Mouse (Mus musculus) gastrocnemius, postnatal 36 days (tissue): ENCODE results near the gene Tbkbp1. TPM values are rescaled to one million over a fixed set of nuclear protein-coding genes. Genes with fewer than 3 reads are reported as not detected.

ENCODE experiments used
- DNase-seq, 2 experiments: peaks; one replicate each; pipeline ENCODE4 v3.0.0; 2022
- intact Hi-C: fragments of 180-260 bp; cut with DNase I; formaldehyde crosslinking; loops from one replicate; pipeline ENCODE4 v1.15.1; 2025
- microRNA-seq, 2 experiments: library from miRNA; unstranded; fragments of <30 nt; microRNA quantifications; one replicate each; pipeline ENCODE4 v1.2.0; 2021
- total RNA-seq, 2 experiments: library from RNA; stranded (reverse); gene quantifications; 2 replicates each; pipeline ENCODE4 v1.2.3; 2021

Tbkbp1 gene
- total RNA-seq, 2 experiments from 2014 or later: 5.9 to 6.6 TPM

DNA sequence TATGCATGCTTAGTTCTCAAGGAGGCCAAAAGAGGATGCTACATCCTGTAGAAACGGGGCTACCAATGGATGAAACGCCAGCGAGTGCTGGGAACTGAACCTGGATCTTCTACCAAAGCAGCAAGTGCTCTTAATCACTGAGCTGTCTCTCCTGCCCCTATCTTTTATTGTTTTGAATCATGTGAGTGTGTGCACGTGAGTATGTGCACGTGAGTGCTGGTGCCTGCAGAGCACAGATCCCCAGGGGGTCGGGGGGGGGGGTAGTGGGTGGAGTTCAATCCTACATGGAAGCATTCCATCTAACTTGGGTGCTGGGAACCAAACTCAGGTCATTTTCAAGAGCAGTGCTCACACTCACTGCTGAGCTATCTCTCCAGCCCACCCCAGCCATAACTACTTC, 64.9 kb downstream of the Tbkbp1 start:
- intact Hi-C loops: no loop called here

More for the DNA sequence above, 64.9 kb downstream of the Tbkbp1 start:
- no peak for DNase-seq

Small RNA genes lying within 50 kb of the gene (microRNA-seq; reads per million reads assigned to microRNA genes)
- 0 reads per million in 2 experiments for gene Mir7235

Other genes with a start within 250 kb of the Tbkbp1 start
- gene Cdk5rap3, start 235.0 kb downstream of the Tbkbp1 start, total RNA-seq: 10 to 100 TPM; 21.0 to 25.3 TPM
- gene Prr15l, start 223.4 kb downstream of the Tbkbp1 start, total RNA-seq: not detected
- gene Pnpo, start 207.5 kb downstream of the Tbkbp1 start, total RNA-seq: 1 to 10 TPM; 6.6 to 7.5 TPM
- 10 to 100 TPM in 1 of 2 experiments, 1 to 10 TPM in 1; 8.6 to 12.5 TPM for gene Sp2, start 168.5 kb downstream of the Tbkbp1 start, total RNA-seq
- not detected for gene Sp6, start 138.1 kb downstream of the Tbkbp1 start, total RNA-seq
- 1 to 10 TPM; 9.6 to 9.8 TPM for gene Scrn2, start 121.6 kb downstream of the Tbkbp1 start, total RNA-seq
- under 1 TPM in 1 of 2 experiments, not detected in 1; 0.20 TPM for gene Lrrc46, start 110.1 kb downstream of the Tbkbp1 start, total RNA-seq
- gene Mrpl10, start 109.9 kb downstream of the Tbkbp1 start, total RNA-seq: 10 to 100 TPM; 40.8 to 45.5 TPM
- gene Osbpl7, start 100.9 kb downstream of the Tbkbp1 start, total RNA-seq: 1 to 10 TPM; 2.6 to 2.9 TPM
- gene Tbx21, start 36.2 kb downstream of the Tbkbp1 start, total RNA-seq: under 1 TPM; 0.44 to 0.69 TPM
- 10 to 100 TPM; 46.2 to 52.3 TPM for gene Kpnb1, start 36.4 kb upstream of the Tbkbp1 start, total RNA-seq
- 10 to 100 TPM; 51.5 to 56.9 TPM for gene Npepps, start 129.1 kb upstream of the Tbkbp1 start, total RNA-seq
- gene Mrpl45, start 164.2 kb upstream of the Tbkbp1 start, total RNA-seq: 10 to 100 TPM; 33.5 to 37.9 TPM
- gene Gpr179, start 200.6 kb upstream of the Tbkbp1 start, total RNA-seq: under 1 TPM in 1 of 2 experiments, not detected in 1; 0.03 TPM
- 10 to 100 TPM; 42.0 to 43.4 TPM for gene Socs7, start 211.1 kb upstream of the Tbkbp1 start, total RNA-seq